Mouse (Mus musculus) midbrain, embryonic 10.5 days (tissue): ENCODE results near the gene Cyba. TPM values are rescaled to one million over a fixed set of nuclear protein-coding genes. Genes with fewer than 3 reads are reported as not detected.

Experiments used
- DNase-seq: peaks from one replicate; pipeline ENCODE4 v3.0.0-alpha.2; 2017; ENCODE audit warnings: low spot score
- H3K27ac ChIP-seq: fragments of 300-500 bp; sonication (generic); replicated peaks from 2 replicates; pipeline ENCODE4 v1.5.1; 2016; ENCODE audit warnings: mild to moderate bottlenecking
- H3K27me3 ChIP-seq: fragments of 300-500 bp; sonication (generic); 2 replicates; pipeline ENCODE4 v1.6.1; 2016; ENCODE audit warnings: low read depth, mild to moderate bottlenecking; ENCODE audit not compliant: poor library complexity, severe bottlenecking
- H3K36me3 ChIP-seq: fragments of 300-500 bp; sonication (generic); 2 replicates; pipeline ENCODE4 v1.6.1; 2016; ENCODE audit warnings: mild to moderate bottlenecking, moderate library complexity
- H3K4me1 ChIP-seq: fragments of 300-500 bp; sonication (generic); 2 replicates; pipeline ENCODE4 v1.6.1; 2016
- H3K4me3 ChIP-seq: fragments of 300-500 bp; sonication (generic); 2 replicates; pipeline ENCODE4 v1.5.1; 2016; ENCODE audit warnings: mild to moderate bottlenecking, moderate library complexity
- H3K9me3 ChIP-seq: fragments of 300-500 bp; sonication (generic); replicated peaks from 2 replicates; pipeline ENCODE4 v1.6.1; 2016; ENCODE audit warnings: mild to moderate bottlenecking
- WGBS: fragments of 180-500 bp; shearing (Covaris S2); methylation state at CpG from one replicate; pipeline ENCODE4 v1.1.7; 2016; 5-methylcytosine and 5-hydroxymethylcytosine counted together
- polyA plus RNA-seq: library from polyadenylated mRNA; unstranded; fragments of >200 nt; fragmentation: Nextera tagmentation; extraction: Ambion mirVana; gene quantifications from 2 replicates; pipeline ENCODE4 v1.2.1, GENCODE M21; 2016

The Cyba gene
- polyA plus RNA-seq, 1 experiment from 2014 or later: 75.8 TPM

DNA sequence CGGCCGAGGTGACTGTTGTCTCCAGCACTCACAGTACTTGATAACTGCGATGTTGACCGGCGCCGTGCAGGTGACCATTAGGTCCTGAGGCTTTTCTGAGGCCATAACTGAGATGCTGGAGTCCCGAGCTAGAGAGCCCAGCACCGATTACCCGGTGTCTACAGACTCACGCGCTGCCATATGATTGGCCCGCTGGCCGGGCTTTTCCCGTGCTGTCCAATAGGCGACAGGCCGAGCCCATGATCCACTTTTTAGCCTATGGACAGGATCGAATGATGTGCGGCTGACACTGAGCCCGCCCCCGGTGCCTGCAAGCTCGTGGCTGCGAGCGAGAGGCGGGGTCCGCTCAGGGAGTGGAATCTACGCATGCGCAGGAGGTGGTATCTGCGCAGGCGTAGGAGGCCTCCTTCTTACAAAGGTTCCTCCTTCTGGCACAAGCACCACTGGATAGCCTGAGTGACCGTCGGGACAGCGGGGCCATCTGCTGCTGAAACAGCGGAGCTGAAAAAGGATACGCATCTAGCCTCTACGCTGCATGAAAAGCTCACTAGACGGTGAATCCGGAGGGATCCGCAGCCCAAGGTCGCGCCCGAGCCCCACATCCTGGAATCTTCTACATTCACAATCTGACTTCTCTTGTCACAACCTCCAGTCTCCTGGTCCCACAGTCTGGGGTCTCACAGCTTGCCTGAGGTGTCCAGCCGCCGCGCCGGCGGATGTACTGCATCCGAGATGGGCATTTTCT, 10.7 kb upstream of the Cyba start, which contains the start of gene Mvd:
Gene Mvd (minus strand): TSS at position 161 of the 745 bp plus-strand sequence.
- Histone ChIP-seq H3K4me1 (peaks cover 34% of the 10 kb centered on the region), H3K36me3 (peaks cover 17% of the 10 kb centered on the region), H3K27me3 (no peaks in the 10 kb centered on the region), H3K4me3 (peak within 1 kb of the TSS; percentile 87), H3K27ac (peak within 1 kb of the TSS; percentile 93), H3K9me3 (no peaks in the 10 kb centered on the region)
- peak; percentile 99 for DNase-seq
- under 1% methylated on average over 47 of the region's 47 CpGs for WGBS

DNA sequence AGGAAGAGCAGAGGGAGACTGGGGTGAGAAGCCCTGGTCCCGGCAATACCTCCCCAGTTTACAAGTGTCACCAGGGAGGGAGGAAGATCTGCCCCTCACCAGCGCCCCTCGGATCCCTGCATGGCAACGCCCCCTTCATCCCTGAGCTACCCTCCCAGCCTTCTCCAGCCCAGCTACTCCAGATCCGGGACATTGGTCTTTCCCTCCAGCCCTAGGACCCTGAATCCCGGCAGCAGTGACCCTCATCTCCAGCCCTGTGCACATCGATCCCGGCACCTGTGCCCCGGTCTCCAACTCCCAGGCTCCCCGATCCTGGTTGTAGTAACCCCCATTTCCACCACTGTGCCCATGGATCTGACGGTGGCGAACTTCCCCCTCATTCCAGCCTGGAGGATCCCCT, 10.1 kb upstream of the Cyba start:
- WGBS: under 1% methylated on average over 12 of the region's 12 CpGs
- no peak for DNase-seq

DNA sequence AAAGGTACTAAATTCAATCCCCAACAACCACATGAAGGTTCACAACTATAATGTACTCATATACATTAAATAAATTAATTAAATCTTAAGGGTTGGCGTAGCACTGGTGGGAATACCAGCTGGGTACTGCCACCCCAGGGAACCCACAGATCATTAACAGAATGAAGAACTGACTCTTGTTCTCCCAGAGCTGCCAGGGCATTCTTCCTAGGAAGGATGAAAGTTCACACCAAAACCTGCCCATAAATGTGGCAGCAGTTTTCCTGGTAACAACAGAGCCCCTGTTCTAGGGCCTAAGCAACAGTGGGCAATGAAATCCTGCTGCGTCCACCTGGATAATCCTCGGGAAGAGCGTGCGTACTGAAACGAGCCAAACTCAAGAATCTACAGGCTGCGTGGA, 9.6 kb upstream of the Cyba start:
- H3K4me1 ChIP-seq: peaks cover 34% of the 10 kb centered on the region
- peak overlapping the region; percentile 87 for H3K4me3 ChIP-seq
- H3K9me3 ChIP-seq: no peaks in the 10 kb centered on the region
- 21% methylated on average over 7 of the region's 7 CpGs for WGBS
- H3K27ac ChIP-seq: peak overlapping the region; percentile 93
- H3K27me3 ChIP-seq: no peaks in the 10 kb centered on the region
- DNase-seq: no peak
- peaks cover 28% of the 10 kb centered on the region for H3K36me3 ChIP-seq

More for the DNA sequence above, 10.1 kb upstream of the Cyba start:
- Histone ChIP-seq H3K36me3 (peaks cover 24% of the 10 kb centered on the region), H3K9me3 (no peaks in the 10 kb centered on the region), H3K4me1 (peaks cover 34% of the 10 kb centered on the region), H3K27ac (peak overlapping the region; percentile 93), H3K27me3 (no peaks in the 10 kb centered on the region), H3K4me3 (peak overlapping the region; percentile 87)

DNA sequence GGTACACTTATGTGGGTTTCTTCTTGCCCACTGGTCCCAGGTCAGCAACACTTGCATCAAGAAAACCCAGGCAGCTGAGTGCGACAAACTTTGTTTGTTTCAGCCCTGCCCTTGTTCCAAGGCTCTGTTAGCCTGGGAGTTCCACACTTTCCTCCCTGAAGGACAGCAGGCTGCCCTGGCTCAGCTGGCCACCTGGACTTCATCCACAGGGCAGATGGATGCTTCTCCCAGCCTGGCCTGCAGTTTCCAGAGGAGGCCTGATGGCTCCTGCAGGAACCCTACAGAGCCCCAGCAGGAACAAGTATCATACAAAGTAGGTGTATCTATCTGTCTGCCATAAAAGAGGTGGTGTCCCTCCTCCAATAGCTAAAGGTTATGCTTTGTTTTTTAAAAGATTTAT, 8.6 kb upstream of the Cyba start:
- peaks cover 39% of the 10 kb centered on the region for H3K36me3 ChIP-seq
- peaks cover 34% of the 10 kb centered on the region for H3K4me1 ChIP-seq
- H3K27me3 ChIP-seq: no peaks in the 10 kb centered on the region
- no peaks in the 10 kb centered on the region for H3K9me3 ChIP-seq
- no peak overlapping the region for H3K27ac ChIP-seq
- no peak for DNase-seq
- 93% methylated on average over 1 of the region's 1 CpGs for WGBS
- no peak overlapping the region for H3K4me3 ChIP-seq

DNA sequence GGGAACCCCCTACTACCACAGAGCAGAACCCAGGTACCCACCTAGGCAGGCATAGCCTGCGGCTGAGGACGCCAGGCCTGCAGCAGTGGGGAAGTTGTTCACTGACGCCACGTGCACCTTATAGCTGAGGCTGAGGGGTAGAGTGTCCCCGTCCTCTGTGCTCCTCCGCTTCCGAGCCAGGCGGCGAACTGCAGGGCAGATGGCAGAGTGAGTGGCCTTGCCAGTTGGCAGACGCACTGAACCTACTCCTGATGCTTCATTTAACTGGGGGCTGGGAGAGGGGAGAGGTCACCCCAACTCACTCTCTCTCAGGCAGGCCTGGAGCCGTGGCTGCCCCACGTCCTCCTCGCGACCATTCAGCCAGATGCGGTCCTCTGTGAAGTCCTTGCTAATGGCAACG, 6.6 kb upstream of the Cyba start:
- 95% methylated on average over 16 of the region's 16 CpGs for WGBS
- Histone ChIP-seq H3K27ac (no peak overlapping the region), H3K4me3 (no peak overlapping the region), H3K4me1 (peaks cover 15% of the 10 kb centered on the region), H3K27me3 (no peaks in the 10 kb centered on the region), H3K9me3 (no peaks in the 10 kb centered on the region), H3K36me3 (peaks cover 58% of the 10 kb centered on the region)
- no peak for DNase-seq

DNA sequence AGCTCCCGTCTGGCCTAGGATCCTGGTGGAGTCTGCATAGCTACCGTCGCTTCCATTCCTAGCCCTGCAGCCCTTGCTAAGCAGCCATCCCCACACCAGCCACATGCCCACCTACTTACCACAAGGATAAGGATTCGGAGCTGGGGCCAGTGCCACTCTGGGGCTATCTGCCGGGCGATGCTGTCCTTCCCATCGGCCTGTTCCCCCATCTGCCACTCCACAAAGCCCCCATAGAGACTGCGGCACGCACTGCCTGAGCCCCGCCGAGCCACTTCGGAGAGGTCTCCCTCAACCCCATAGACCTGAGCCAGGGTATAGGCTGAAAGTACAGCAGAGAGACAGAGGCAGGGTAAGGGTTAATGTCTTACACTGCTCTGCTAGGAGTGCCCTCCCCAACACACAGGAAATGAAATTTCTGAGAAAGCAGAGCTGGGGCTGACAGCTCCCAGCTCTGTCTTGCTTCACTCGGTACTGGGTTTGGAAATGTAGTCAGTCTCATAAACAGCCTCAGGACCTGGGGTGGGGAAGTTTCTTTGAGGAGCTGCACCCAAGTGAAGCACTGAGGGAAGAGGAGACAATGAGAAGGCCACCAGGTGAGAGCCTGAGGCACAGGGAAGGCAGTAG, 5.1 kb upstream of the Cyba start:
- no peaks in the 10 kb centered on the region; the same call in 1 of the 2 replicates for H3K27me3 ChIP-seq
- 94% methylated on average over 13 of the region's 13 CpGs for WGBS
- H3K4me3 ChIP-seq: no peak overlapping the region
- peaks cover 18% of the 10 kb centered on the region for H3K4me1 ChIP-seq
- peaks cover 70% of the 10 kb centered on the region for H3K36me3 ChIP-seq
- H3K27ac ChIP-seq: no peak overlapping the region
- DNase-seq: no peak
- H3K9me3 ChIP-seq: no peaks in the 10 kb centered on the region

DNA sequence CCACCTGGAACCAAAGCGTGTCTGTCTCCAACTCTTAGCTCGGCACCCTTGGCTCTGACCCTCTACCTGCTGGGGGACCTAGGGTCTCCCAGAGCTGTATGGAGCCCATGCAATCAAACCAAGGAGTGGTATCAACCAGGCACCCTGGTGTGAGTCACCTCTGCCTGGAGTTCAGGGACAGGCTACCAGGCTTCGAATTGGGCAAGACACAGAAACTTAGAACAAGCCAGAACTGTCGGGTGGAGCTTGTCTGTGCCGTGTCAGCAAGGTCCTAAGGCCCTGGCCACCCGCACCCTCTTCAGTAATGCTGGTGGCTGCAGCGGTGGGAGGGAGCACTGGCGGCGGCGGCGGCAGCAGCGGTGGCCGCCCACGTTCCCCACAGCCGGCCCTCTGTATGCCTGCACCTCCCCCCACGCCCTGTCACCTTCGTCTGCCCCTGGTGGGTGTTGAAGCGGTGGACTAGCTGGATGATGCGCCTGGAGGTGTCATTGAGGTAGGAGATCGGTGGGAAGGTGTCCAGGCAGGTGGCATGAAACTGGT, 3.9 kb upstream of the Cyba start:
- Histone ChIP-seq H3K4me3 (no peak overlapping the region), H3K4me1 (peaks cover 19% of the 10 kb centered on the region), H3K9me3 (no peaks in the 10 kb centered on the region), H3K27me3 (peaks cover 4% of the 10 kb centered on the region; the same call in 1 of the 2 replicates), H3K27ac (no peak overlapping the region), H3K36me3 (peaks cover 70% of the 10 kb centered on the region)
- DNase-seq: no peak
- WGBS: 89% methylated on average over 20 of the region's 20 CpGs

DNA sequence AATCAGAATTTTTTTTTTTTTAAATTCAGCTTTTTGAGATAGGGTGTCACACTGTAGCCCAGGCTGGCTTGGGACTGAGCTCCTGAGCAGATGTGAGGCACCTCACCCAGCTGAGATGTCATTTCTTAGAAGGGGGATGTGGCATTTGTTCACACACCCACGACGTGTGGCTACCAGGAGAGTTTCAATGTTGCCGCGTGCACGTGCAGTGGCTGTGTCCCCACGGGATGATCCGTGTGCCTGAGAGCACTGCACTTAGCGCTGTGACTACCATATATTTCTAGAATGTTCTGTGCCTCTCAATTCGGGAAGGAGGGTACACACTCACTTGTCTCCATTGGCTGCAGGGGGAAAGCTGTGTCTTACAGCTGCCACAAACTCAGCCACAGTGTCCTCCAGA, 3.4 kb upstream of the Cyba start:
- WGBS: 96% methylated on average over 9 of the region's 9 CpGs
- peaks cover 25% of the 10 kb centered on the region for H3K4me1 ChIP-seq
- H3K36me3 ChIP-seq: peaks cover 70% of the 10 kb centered on the region
- no peak overlapping the region for H3K27ac ChIP-seq
- no peaks in the 10 kb centered on the region for H3K9me3 ChIP-seq
- no peak for DNase-seq
- H3K27me3 ChIP-seq: peaks cover 9% of the 10 kb centered on the region; the same call in 1 of the 2 replicates
- no peak overlapping the region for H3K4me3 ChIP-seq

DNA sequence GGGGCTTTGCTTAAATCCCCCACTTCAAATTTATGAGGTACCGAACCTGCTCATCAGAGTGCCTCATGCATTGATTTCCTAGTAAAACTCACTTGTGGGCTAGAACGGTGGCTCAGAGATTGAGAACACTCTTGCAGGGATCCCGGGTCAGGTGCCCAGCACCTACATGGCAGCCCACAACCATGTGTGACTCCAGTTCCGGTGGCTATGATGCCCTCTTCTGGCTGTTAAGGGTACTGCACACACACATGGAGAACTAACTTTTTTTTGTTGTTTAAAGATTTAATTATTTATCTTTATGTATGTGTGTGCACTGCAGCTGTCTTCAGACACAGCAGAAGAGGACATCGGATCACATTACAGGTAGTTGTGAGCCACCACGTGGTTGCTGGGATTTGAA, 2.6 kb upstream of the Cyba start:
- Histone ChIP-seq H3K27me3 (peaks cover 9% of the 10 kb centered on the region; the same call in 1 of the 2 replicates), H3K27ac (no peak overlapping the region), H3K4me1 (peaks cover 28% of the 10 kb centered on the region), H3K4me3 (no peak overlapping the region), H3K36me3 (peaks cover 70% of the 10 kb centered on the region), H3K9me3 (no peaks in the 10 kb centered on the region)
- WGBS: 92% methylated on average over 6 of the region's 6 CpGs
- DNase-seq: no peak

DNA sequence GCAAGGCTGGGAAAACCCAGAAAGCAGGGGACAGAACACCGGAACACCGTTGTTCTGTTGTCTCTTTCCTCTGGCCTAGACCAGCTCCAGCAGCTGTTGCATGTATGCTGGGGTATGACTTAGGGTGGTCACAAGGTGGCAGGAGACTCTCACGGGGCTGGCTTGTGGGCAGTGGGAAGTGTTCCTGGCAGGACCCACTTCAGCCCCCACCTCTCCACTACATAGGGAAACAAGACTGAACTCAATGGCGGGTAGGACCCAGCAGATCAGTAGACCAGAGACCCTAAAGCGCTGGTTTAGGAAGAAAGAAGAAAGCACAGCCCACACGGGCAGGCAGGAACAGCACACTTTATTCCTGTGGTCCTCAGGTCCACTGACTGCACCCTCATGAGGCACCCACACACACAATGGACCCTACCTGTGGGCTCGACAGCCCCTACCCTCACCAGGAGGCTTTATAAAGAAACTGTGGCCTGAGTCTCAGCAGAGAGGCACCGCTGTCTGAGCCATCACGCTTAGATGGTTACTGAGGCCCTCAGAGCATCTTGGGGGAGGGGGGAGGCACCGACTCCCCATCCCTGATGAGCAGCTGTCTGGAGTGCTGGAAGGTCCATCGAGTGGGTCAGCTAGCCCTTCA, 657 bp upstream of the Cyba start:
- Histone ChIP-seq H3K4me3 (peak overlapping the region; percentile 57; the same call in 1 of the 2 replicates), H3K27me3 (peaks cover 9% of the 10 kb centered on the region; the same call in 1 of the 2 replicates), H3K27ac (no peak overlapping the region; the same call in 1 of the 2 replicates), H3K9me3 (no peaks in the 10 kb centered on the region), H3K4me1 (peaks cover 28% of the 10 kb centered on the region), H3K36me3 (peaks cover 52% of the 10 kb centered on the region)
- WGBS: 72% methylated on average over 11 of the region's 11 CpGs
- DNase-seq: peak; percentile 25

DNA sequence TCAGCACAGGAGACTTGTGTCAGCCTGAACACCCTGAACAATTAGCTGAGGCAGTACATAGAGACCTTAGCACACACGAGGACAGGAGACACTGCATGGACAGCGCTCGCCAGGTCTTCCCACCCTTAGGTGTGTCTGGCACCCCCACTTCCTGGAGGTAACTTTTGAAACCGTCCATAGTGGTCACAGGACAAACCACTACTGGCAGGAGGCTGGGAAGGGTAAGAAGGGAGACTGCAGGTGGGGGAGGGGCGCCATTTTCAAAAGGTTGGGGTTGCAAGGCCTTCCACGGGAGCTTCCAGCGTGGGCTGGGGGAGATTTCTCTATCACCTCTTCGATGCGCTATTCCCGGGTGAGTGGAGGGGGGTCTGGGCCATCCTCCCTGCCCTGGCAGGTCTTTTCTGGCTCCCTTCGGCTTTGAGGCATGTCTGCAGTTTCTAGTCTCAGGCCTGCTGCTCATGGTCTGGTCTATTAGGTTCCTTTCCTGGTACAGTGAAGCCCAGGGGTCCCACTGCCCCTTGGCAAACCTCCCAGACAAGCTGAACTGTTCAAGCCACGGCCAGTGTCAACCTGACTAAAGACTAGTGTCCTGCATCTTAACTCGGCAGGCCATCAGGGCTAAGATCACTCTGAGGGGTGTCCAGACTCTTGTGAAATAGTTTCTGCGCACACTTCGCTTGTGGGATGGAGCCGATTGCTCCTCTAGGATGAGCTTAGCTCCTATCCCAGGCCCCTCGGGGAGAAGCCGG, 862 bp downstream of the Cyba start:
- peaks cover 28% of the 10 kb centered on the region for H3K4me1 ChIP-seq
- H3K27me3 ChIP-seq: peaks cover 9% of the 10 kb centered on the region; the same call in 1 of the 2 replicates
- no peaks in the 10 kb centered on the region for H3K9me3 ChIP-seq
- peaks cover 37% of the 10 kb centered on the region for H3K36me3 ChIP-seq
- WGBS: 38% methylated on average over 18 of the region's 18 CpGs
- H3K27ac ChIP-seq: peak overlapping the region; percentile 79
- H3K4me3 ChIP-seq: peak overlapping the region; percentile 57
- DNase-seq: no peak

DNA sequence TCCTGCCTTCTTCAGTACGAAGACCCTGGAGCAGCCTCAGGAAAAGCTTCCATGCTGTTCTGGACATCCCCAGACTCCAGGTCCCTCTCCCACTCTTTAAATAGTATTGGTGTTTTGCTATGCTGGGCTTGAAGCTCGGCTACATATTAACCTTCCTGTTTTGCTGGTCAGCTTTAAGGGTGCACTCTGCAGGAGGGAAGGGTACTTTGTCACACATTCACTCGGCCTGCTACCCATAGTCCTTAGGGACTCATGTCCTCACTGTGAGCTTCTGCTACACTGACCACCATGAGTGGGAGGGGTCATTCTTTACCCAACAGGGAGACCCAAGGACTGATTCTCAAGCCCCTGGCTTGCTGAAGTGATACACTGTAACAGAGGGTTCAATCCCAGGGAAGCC, 2.1 kb downstream of the Cyba start:
- no peak for DNase-seq
- Histone ChIP-seq H3K4me3 (no peak overlapping the region), H3K36me3 (peaks cover 25% of the 10 kb centered on the region), H3K9me3 (no peaks in the 10 kb centered on the region), H3K27me3 (peaks cover 9% of the 10 kb centered on the region; the same call in 1 of the 2 replicates), H3K27ac (no peak overlapping the region), H3K4me1 (peaks cover 28% of the 10 kb centered on the region)
- WGBS: 84% methylated on average over 3 of the region's 3 CpGs
